ENCODE assay signal across 8 mouse cellular contexts in the genomic region with DNA sequence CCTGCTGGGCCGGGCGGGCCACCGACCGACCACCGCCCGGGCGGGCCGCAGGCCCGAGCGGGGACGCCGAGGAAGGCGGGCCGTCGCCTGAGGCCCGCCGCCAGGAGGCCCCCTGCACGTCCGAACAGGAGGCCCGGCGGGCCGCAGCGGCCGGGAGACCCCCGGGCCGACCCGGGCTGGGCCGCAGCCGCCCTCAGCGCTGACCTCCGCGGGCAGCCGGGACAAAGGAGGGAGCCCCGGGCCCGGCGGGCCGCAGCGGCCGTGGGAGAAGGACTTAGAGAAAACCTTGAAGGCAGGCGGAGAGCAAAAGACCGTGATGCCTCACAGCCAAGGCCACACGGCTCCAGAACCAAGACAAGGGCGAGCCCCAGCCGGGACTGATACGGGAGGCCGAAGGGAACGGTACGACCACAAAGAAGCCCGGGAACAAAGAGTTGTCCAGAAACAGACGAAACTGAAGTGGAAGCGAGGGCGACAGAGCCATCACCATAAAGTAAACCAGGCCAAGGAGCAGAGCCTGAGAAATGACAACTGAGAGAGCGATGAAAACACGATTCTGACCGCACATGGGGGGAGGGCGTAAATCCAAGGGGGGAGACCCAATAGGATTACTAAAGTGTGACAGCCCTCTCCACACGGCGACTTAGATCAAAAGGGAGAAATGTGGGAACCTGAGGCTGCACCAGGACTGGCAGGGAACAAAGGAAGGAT. TPM values are rescaled to one million over a fixed set of nuclear protein-coding genes. Genes with fewer than 3 reads are reported as not detected.
DNase-seq lines count a peak whose midpoint lies in the region; ATAC-seq and TF ChIP-seq lines count a peak whose summit lies in the region.

No protein-coding gene starts in this region.

- peak overlapping the region; percentile 96 for H3K4me2 ChIP-seq in heart, embryonic 12.5 days
- peak overlapping the region; percentile 91 for H3K4me2 ChIP-seq in stomach, embryonic 16.5 days (ENCODE audit: low read depth, low read length)

- no peaks in the 10 kb centered on the region for H3K36me3 ChIP-seq in heart, embryonic 12.5 days
- no peaks in the 10 kb centered on the region for H3K36me3 ChIP-seq in stomach, embryonic 16.5 days (ENCODE audit: control insufficient read depth, insufficient read depth, low read length)

- 4% methylated on average over 58 of the region's 58 CpGs for WGBS in bone marrow, adult 2 months
- under 1% methylated on average over 58 of the region's 58 CpGs for WGBS in heart, embryonic 12.5 days
- under 1% methylated on average over 58 of the region's 58 CpGs for WGBS in stomach, embryonic 16.5 days

- no peaks in the 10 kb centered on the region for H3K9me3 ChIP-seq in heart, embryonic 12.5 days (replicated peaks)
- H3K9me3 ChIP-seq in stomach, embryonic 16.5 days (replicated peaks; ENCODE audit: control insufficient read depth, low read length), result no peaks in the 10 kb centered on the region

- H3K4me1 ChIP-seq in bone marrow, adult 2 months (ENCODE audit: control insufficient read depth, insufficient read depth, low read length), result no peaks in the 10 kb centered on the region
- peaks cover 43% of the 10 kb centered on the region for H3K4me1 ChIP-seq in heart, embryonic 12.5 days (replicated peaks)
- H3K4me1 ChIP-seq in stomach, embryonic 16.5 days (ENCODE audit: control insufficient read depth, insufficient read depth, low read length), result peaks cover 33% of the 10 kb centered on the region

- ATAC-seq in heart, embryonic 12.5 days (ENCODE audit: insufficient number of reproducible peaks, low FRiP score), result peak; percentile 27; the same call in 1 of the 2 replicates
- ATAC-seq in stomach, embryonic 16.5 days (ENCODE audit: insufficient read depth, low FRiP score), result peak; percentile 18

- no peaks in the 10 kb centered on the region for H3K27me3 ChIP-seq in heart, embryonic 12.5 days (replicated peaks)
- H3K27me3 ChIP-seq in stomach, embryonic 16.5 days (ENCODE audit: control insufficient read depth, insufficient read depth, low read length), result no peaks in the 10 kb centered on the region

- peak overlapping the region; percentile 47 for H3K4me3 ChIP-seq in bone marrow, adult 2 months (replicated peaks; ENCODE audit: control insufficient read depth, low read depth, low read length)
- peak overlapping the region; percentile 89 for H3K4me3 ChIP-seq in heart, embryonic 12.5 days
- H3K4me3 ChIP-seq in stomach, embryonic 16.5 days (replicated peaks; ENCODE audit: low read length), result peak overlapping the region; percentile 93

- no peak for TF ChIP-seq CTCF in bone marrow, adult 2 months (IDR thresholded peaks at IDR 0.05; ENCODE audit: control insufficient read depth, insufficient read depth, low read length)

- peak; percentile 35 for DNase-seq in right cerebral cortex, postnatal 4 days
- DNase-seq in right cerebral cortex, postnatal 25 days, result no peak
- peak; percentile 65 for DNase-seq in kidney, postnatal 10 days
- peak; percentile 69 for DNase-seq in mesoderm, embryonic 11.5 days (ENCODE audit: low read depth, low spot score)
- DNase-seq in c-Kit-positive CD71-positive TER-119-positive erythroid progenitor cells, embryonic 14.5 days (ENCODE audit: low spot score), result no peak

- H3K27ac ChIP-seq in bone marrow, adult 2 months (ENCODE audit: control insufficient read depth, insufficient read depth, low read depth, low read length, poor library complexity), result peak overlapping the region; percentile 89; the same call in 1 of the 2 replicates
- peak overlapping the region; percentile 99 for H3K27ac ChIP-seq in heart, embryonic 12.5 days (ENCODE audit: poor library complexity, severe bottlenecking)
- H3K27ac ChIP-seq in stomach, embryonic 16.5 days (ENCODE audit: low read length), result peak overlapping the region; percentile 99

- TF ChIP-seq POLR2A in bone marrow, adult 2 months (IDR thresholded peaks at IDR 0.05; ENCODE audit: borderline replicate concordance, control insufficient read depth, low read depth, low read length), result no peak

- peak overlapping the region; percentile 96 for H3K9ac ChIP-seq in heart, embryonic 12.5 days
- peak overlapping the region; percentile 99 for H3K9ac ChIP-seq in stomach, embryonic 16.5 days (ENCODE audit: low read length)

RNA-seq across cellular contexts. Expression of a gene that starts 19.1 kb away (rescaled TPM):
- 64.6 and 124 TPM in 2 replicates for polyA plus RNA-seq in bone marrow, adult 2 months (2011; ENCODE audit: insufficient read depth, insufficient read length, low replicate concordance, missing spikeins)
- polyA plus RNA-seq in heart, embryonic 12.5 days (2016; fragmentation: Nextera tagmentation; extraction: Ambion mirVana), result 69.9 and 79.4 TPM in 2 replicates
- 34.1 and 35.3 TPM in 2 replicates for polyA plus RNA-seq in stomach, embryonic 16.5 days (2015; fragmentation: Nextera tagmentation; extraction: Ambion mirVana)

RNA-seq across cellular contexts. Expression of a gene that starts 52.9 kb away (rescaled TPM):
- 79.0 and 95.2 TPM in 2 replicates for polyA plus RNA-seq in bone marrow, adult 2 months (2011; ENCODE audit: insufficient read depth, insufficient read length, low replicate concordance, missing spikeins)
- polyA plus RNA-seq in heart, embryonic 12.5 days (2016; fragmentation: Nextera tagmentation; extraction: Ambion mirVana), result 484 and 498 TPM in 2 replicates
- polyA plus RNA-seq in stomach, embryonic 16.5 days (2015; fragmentation: Nextera tagmentation; extraction: Ambion mirVana), result 288 and 291 TPM in 2 replicates

Comparison
In these comparisons a context has a peak if more than half of its experiments do, and no peak if none do; other contexts are left out.
1. DNase-seq: peak in right cerebral cortex, postnatal 4 days (single experiment), kidney, postnatal 10 days (single experiment) and mesoderm, embryonic 11.5 days (single experiment); none in right cerebral cortex, postnatal 25 days (single experiment) and c-Kit-positive CD71-positive TER-119-positive erythroid progenitor cells, embryonic 14.5 days (single experiment).
2. Peak in every context shown above with its lines, with median percentiles within 50 percentile points of each other: H3K27ac ChIP-seq and H3K4me3 ChIP-seq.